Mouse (Mus musculus): Measurements from ENCODE around the gene Galnt15.

DNA sequence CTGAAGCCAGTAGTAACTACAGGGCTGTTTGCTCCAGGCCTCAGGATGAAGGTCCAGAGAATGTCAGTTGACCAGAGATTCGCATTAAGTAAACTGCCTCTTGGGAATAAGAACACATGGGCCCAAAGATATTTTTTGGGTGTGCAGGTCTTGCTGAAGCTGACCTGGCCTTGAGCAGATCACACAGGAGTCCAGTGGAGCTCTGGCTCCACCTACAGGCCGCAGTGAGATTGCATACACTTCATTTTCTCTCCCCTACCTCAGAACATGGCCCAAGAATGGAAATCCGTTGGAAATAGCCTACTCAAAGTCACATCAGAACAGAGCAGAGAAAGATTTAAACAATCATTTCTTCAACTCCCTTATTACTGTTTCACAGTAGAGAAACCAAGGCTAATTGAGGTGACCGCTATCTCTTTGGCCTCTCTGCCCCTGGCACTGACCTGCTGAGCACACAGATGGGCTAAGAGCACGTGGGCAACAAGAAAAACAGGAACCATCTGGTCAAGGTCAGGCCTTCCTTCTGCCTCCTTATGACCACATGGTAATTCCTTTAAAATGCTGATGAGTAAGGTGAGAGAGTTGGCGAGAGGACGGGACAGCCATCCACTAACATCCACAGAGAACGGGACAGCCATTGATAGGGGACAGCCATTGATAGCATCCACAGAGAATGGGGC lies 48.2 kb downstream of the Galnt15 start:
- TF ChIP-seq EP300 (IDR thresholded peaks at IDR 0.05) (no peak), CTCF (IDR thresholded peaks at IDR 0.05) (peak; percentile 95)

Measured in lung, postnatal 0 days (tissue).